Mouse (Mus musculus) E14TG2a.4 (cell line): Measurements from ENCODE around the gene Ryr3.
A peak's percentile ranks its signal among the peaks of the same experiment; 100 is the strongest.

Experiments
- H3K27me3 ChIP-seq: 2 replicates; pipeline ENCODE4 v1.6.1; 2014; ENCODE audit warnings: low read length, control low read depth; ENCODE audit not compliant: insufficient read depth
- H3K36me3 ChIP-seq: 2 replicates; pipeline ENCODE4 v1.6.1; 2014; ENCODE audit warnings: low read length, control low read depth; ENCODE audit not compliant: insufficient read depth
- H3K4me1 ChIP-seq: replicated peaks from 2 replicates; pipeline ENCODE4 v1.6.1; 2014; ENCODE audit warnings: low read depth, low read length, control low read depth
- H3K4me3 ChIP-seq: replicated peaks from 2 replicates; pipeline ENCODE4 v1.5.1; 2014; ENCODE audit warnings: mild to moderate bottlenecking, low read length
- H3K9me3 ChIP-seq: 2 replicates; pipeline ENCODE4 v1.6.1; 2014; ENCODE audit warnings: low read length, control low read depth
- CTCF ChIP-seq: conservative IDR thresholded peaks from 2 replicates; pipeline ENCODE4 v1.5.1; 2014; ENCODE audit warnings: low read length
- NANOG ChIP-seq: IDR thresholded peaks from 2 replicates; pipeline ENCODE4 v1.6.1; 2014; ENCODE audit warnings: borderline replicate concordance, low read length, mixed read lengths
- POU5F1 ChIP-seq: IDR thresholded peaks from 2 replicates; pipeline ENCODE4 v1.6.1; 2014; ENCODE audit warnings: low read length, borderline replicate concordance

Ryr3 gene

DNA sequence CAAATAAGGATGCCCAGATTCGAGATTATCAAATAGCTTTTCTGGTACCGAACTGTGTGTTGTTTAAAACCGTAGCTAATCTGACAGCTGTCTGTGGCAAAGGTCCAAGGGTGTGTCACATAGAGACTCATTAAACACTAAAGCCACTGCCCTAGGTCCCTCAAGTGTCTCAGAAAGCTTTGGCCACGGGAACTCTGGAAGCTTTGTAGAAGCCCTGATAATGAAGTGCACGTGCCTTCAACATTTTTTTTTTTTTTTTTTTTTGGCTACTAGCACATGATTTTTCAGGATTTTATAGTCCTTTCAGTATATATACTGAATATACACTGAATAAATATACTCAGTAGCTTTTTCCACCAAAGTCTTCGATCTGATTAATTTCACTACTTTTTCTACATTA lies 489.1 kb downstream of the Ryr3 start:
- no peak overlapping the region for H3K4me3 ChIP-seq
- H3K36me3 ChIP-seq = no peaks in the 10 kb centered on the region
- no peaks in the 10 kb centered on the region for H3K27me3 ChIP-seq
- H3K4me1 ChIP-seq = peaks cover 21% of the 10 kb centered on the region; the same call in 1 of the 2 replicates
- H3K9me3 ChIP-seq = peaks cover 21% of the 10 kb centered on the region
- TF ChIP-seq POU5F1 = no peak
- TF ChIP-seq CTCF = no peak
- no peak for TF ChIP-seq NANOG

DNA sequence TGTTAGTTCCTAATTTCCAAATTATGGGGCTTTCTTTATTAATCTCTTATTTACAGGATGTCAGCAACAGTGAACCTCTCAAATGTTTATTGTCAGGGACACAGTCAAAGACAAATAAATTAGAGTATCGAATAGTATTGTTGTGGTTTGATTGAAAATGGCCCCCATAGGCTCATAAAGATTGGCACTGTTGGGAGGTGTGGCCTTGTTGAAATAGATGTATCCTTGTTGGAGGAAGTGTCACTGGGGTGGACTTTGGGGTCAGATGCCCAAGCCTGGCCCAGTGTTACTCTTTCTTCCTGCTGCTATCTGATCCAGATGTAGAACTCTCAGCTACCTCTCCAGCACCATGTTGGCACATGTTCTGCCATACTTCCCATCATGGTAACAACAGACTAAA lies 495.7 kb downstream of the Ryr3 start:
- H3K4me3 ChIP-seq = no peak overlapping the region
- peaks cover 16% of the 10 kb centered on the region for H3K4me1 ChIP-seq
- TF ChIP-seq POU5F1 = no peak
- no peak for TF ChIP-seq NANOG
- no peak for TF ChIP-seq CTCF
- H3K36me3 ChIP-seq = no peaks in the 10 kb centered on the region
- H3K27me3 ChIP-seq = no peaks in the 10 kb centered on the region
- no peaks in the 10 kb centered on the region for H3K9me3 ChIP-seq

DNA sequence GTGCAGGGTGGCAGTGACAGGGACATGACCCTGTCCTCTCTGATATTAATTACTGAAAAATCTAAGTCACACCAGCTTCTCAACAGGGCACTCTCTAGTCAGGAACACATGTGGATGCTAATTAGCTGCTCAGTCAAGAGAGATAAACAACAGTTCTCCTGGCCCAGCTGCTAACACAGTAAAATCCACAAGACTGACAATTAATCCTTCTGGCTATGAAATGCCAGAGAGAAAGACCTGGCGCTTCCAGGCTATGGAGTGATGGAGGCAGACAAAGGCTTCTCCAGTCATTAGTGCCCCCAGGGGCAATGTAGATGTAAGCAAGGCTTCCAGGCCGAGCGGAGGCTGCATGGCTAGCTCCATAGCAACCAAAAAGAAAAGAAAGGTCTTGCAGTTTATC lies 496.2 kb downstream of the Ryr3 start:
- Histone ChIP-seq H3K27me3 (no peaks in the 10 kb centered on the region), H3K4me1 (peaks cover 11% of the 10 kb centered on the region), H3K9me3 (no peaks in the 10 kb centered on the region), H3K36me3 (no peaks in the 10 kb centered on the region), H3K4me3 (no peak overlapping the region)
- TF ChIP-seq POU5F1 = no peak
- TF ChIP-seq NANOG = no peak
- TF ChIP-seq CTCF = no peak

DNA sequence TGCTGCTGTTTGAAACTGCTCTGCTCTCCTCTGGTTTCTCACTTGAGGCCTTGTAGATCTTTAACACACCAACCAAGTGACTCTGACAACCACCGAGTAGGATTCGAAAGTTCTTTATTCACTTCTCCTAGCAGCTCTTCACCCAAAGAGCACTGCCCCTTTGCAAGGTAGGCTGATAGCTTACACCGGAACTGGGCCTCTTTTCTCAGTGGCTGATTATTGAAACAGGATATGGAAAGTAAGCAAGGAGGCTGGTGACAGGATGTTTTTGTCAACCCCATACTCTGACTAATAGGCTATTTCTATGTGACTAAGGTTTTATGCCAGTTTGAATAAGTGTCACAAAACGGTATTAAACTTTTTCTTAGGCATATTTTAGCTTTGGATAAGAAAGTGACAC lies 502.2 kb downstream of the Ryr3 start:
- no peaks in the 10 kb centered on the region for H3K27me3 ChIP-seq
- H3K9me3 ChIP-seq = no peaks in the 10 kb centered on the region
- H3K4me3 ChIP-seq = no peak overlapping the region
- TF ChIP-seq POU5F1 (no peak), NANOG (no peak), CTCF (no peak)
- no peaks in the 10 kb centered on the region for H3K36me3 ChIP-seq
- peaks cover 9% of the 10 kb centered on the region for H3K4me1 ChIP-seq

DNA sequence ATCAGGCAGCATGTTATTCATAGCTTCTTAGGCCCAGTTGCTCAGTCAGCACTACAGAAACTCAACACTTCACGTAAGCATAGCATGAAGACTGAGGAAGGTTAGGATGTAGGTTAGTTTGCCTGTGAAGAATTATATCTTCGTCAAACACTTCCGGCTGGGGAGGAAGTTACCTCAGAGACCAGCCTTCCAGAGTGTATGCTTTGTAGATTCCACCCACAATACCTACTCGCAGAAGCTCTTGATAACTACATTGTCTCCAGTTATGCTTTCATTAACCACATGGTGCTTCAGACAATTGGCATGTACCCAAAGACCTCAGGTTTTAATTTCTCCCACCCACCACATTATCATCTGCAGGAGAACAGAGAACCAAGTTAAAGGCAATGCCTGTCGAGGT lies 535.1 kb downstream of the Ryr3 start:
- no peaks in the 10 kb centered on the region for H3K27me3 ChIP-seq
- H3K4me3 ChIP-seq = no peak overlapping the region
- TF ChIP-seq CTCF (no peak), NANOG (no peak), POU5F1 (no peak)
- no peaks in the 10 kb centered on the region for H3K36me3 ChIP-seq
- no peaks in the 10 kb centered on the region for H3K9me3 ChIP-seq
- H3K4me1 ChIP-seq = peaks cover 31% of the 10 kb centered on the region

DNA sequence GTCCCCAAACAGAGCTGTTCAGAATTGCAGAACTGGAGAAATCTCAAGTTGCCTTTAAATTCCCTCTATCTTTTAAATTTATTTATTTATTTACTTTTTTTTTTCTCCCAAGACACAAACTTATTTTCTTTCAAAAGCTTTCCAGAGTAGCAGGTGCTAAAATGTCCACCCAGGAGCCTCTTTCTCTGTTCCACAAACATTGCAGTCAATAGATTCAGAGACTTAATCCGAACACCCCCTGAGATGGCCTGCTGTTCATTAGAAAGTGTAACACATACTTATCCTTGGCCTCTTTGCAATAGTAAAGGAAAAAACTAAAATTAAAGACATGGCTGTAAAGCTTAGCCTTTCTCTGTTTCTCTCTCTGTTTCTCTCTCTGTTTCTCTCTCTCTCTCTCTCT lies 539.6 kb downstream of the Ryr3 start:
- H3K4me3 ChIP-seq = no peak overlapping the region; the same call in 1 of the 2 replicates
- H3K9me3 ChIP-seq = no peaks in the 10 kb centered on the region; the same call in 1 of the 2 replicates
- TF ChIP-seq NANOG = no peak
- no peak for TF ChIP-seq POU5F1
- TF ChIP-seq CTCF = no peak
- H3K27me3 ChIP-seq = no peaks in the 10 kb centered on the region
- H3K4me1 ChIP-seq = peaks cover 63% of the 10 kb centered on the region
- H3K36me3 ChIP-seq = no peaks in the 10 kb centered on the region; the same call in 1 of the 2 replicates

DNA sequence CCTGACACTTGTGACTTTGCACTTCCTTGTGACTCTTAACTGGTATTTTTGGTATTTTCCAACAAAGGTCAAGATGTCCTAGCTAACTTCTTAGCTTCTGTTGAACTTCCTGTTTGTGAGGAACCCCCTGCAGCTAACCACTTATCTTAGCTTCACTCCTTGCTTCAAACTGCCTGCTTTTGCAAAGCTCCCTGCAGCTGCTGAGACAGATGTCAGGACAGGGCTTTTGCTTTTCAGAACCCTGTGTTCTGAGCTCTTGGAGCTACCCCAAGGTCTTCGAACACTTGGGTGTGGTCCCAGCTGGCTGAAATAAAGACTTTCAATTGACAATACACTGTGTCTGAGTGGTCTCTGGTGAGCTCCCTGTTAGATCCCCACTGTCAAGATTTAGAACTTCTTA lies 540.2 kb downstream of the Ryr3 start:
- no peak for TF ChIP-seq POU5F1
- no peak for TF ChIP-seq CTCF
- peak; percentile 86 for TF ChIP-seq NANOG
- Histone ChIP-seq H3K4me1 (peaks cover 68% of the 10 kb centered on the region), H3K4me3 (no peak overlapping the region; the same call in 1 of the 2 replicates), H3K36me3 (no peaks in the 10 kb centered on the region; the same call in 1 of the 2 replicates), H3K27me3 (no peaks in the 10 kb centered on the region), H3K9me3 (no peaks in the 10 kb centered on the region; the same call in 1 of the 2 replicates)

DNA sequence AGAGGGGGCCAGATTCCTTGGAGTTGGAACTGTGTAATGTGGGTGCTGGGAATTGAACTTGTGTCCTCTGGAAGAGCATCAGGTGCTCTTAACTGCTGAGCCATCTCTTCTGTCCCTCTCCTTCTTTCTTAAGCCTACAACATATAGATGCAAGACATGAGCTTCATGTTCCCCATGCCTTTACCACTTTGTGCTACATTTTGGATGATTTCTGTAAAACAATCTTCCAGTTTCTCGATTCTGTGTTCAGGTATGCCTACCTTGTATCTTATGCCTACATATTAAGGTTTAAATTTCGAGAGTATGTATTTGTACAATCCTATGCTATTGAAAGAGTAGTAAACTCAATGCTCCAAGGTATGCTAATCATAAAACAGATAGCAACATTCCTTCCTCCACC lies 540.7 kb downstream of the Ryr3 start:
- Histone ChIP-seq H3K9me3 (no peaks in the 10 kb centered on the region; the same call in 1 of the 2 replicates), H3K36me3 (no peaks in the 10 kb centered on the region; the same call in 1 of the 2 replicates), H3K4me1 (peaks cover 71% of the 10 kb centered on the region), H3K27me3 (no peaks in the 10 kb centered on the region), H3K4me3 (no peak overlapping the region)
- TF ChIP-seq NANOG = no peak
- TF ChIP-seq POU5F1 = no peak
- no peak for TF ChIP-seq CTCF

DNA sequence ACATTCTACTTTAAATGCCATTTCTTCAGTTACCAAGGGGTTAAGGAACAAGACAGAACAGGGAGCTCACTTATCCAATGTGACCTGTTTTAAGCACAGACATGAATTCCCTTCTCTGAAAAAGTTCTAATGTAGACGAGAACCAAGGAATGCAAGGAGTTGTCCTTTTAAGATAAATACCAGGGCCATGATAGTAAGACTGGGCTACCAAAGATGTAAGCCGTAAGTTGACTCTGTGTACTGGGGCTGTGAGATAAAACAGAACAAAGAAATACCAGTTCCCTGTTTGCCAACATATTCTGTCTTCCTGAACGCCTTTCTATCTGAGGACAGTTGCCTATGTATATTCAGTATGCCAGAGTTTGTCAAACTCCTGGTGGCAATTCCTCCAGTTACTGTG lies 547.4 kb downstream of the Ryr3 start:
- H3K27me3 ChIP-seq = no peaks in the 10 kb centered on the region
- H3K9me3 ChIP-seq = no peaks in the 10 kb centered on the region
- H3K4me1 ChIP-seq = peaks cover 32% of the 10 kb centered on the region
- H3K4me3 ChIP-seq = no peak overlapping the region
- no peak for TF ChIP-seq NANOG
- TF ChIP-seq CTCF = no peak
- no peak for TF ChIP-seq POU5F1
- H3K36me3 ChIP-seq = no peaks in the 10 kb centered on the region
